9 mouse cellular contexts compared by ENCODE assay signal in genomic region chr19:9989171-9989883, GRCm38 (mm10). TPM values are rescaled to one million over a fixed set of nuclear protein-coding genes. Genes with fewer than 3 reads are reported as not detected.
DNase-seq lines count a peak whose midpoint lies in the region; TF ChIP-seq lines count a peak whose summit lies in the region.
"Had no signal": no experiment of that assay in that cellular context is flagged by ENCODE, and none has a peak within 500 bp of the region (broad histone marks: within the 10 kb centered on the region; RNA-seq: fewer than 3 reads in every experiment).

No protein-coding gene starts in this region.

- no peak overlapping the region for H3K27ac ChIP-seq in left cerebral cortex, adult 2 months
- no peak overlapping the region for H3K27ac ChIP-seq in cortical plate, adult 2 months (ENCODE audit: insufficient read depth, low read length)
- H3K27ac ChIP-seq: lung, embryonic 15.5 days had no signal

- TF ChIP-seq CTCF in left cerebral cortex, adult 2 months (IDR thresholded peaks at IDR 0.05): peak; percentile 87
- TF ChIP-seq CTCF in cortical plate, adult 2 months (IDR thresholded peaks at IDR 0.05; ENCODE audit: extremely low read depth, insufficient read depth, low read length): peak; percentile 71

- peak; percentile 44 to 81 for DNase-seq in adrenal gland, adult (ENCODE audit: inconsistent age in 2 of 2, low spot score in 1 of 2)
- DNase-seq in adrenal gland, adult 18-20 months (ENCODE audit: low spot score in 2 of 2): no peak
- no peak for DNase-seq in left cerebral cortex, adult 2 months (ENCODE audit: extremely low spot score in 1 of 2, low spot score in 2 of 2)
- no peak for DNase-seq in left cerebral cortex, adult 18-20 months (ENCODE audit: low spot score in 2 of 2)
- peak; percentile 71 for DNase-seq in naive thymus-derived CD4-positive, alpha-beta T cell, adult 2 months (ENCODE audit: low read depth)
- DNase-seq in frontal cortex, postnatal 14 days (ENCODE audit: low spot score in 2 of 2): no peak
- no peak for DNase-seq in layer of hippocampus, postnatal 25 days (ENCODE audit: extremely low spot score in 1 of 2, low spot score in 1 of 2)

- intact Hi-C loops in left cerebral cortex, adult 2 months (cut with DNase I): no loop called here

- H3K4me1 ChIP-seq in cortical plate, adult 2 months (ENCODE audit: control insufficient read depth, insufficient read depth, low read length): peaks cover 2% of the 10 kb centered on the region

- no peak for TF ChIP-seq POLR2A in cortical plate, adult 2 months (IDR thresholded peaks at IDR 0.05; ENCODE audit: extremely low read depth, insufficient read depth, low read length)

- no peak overlapping the region for H3K4me3 ChIP-seq in left cerebral cortex, adult 2 months
- no peak overlapping the region for H3K4me3 ChIP-seq in cortical plate, adult 2 months (ENCODE audit: insufficient read depth, low read length)
- H3K4me3 ChIP-seq: lung, embryonic 15.5 days had no signal

RNA-seq across cellular contexts. Expression of gene Fth1, which starts 8.9 kb away (rescaled TPM):
- total RNA-seq in adrenal gland, adult 18-20 months (2021): 1,000 to 10,000 TPM; 3,118 to 4,182 TPM
- total RNA-seq in left cerebral cortex, adult 2 months (2021): 1,000 to 10,000 TPM; 2,213 to 2,341 TPM
- total RNA-seq in left cerebral cortex, adult 18-20 months (2021): 1,000 to 10,000 TPM; 2,362 to 2,428 TPM
- polyA plus RNA-seq in cortical plate, adult 2 months (2012; rRNA removed): 5,395 and 6,156 TPM in 2 replicates
- 1,000 to 10,000 TPM; 2,794 to 3,082 TPM for total RNA-seq in layer of hippocampus, postnatal 25 days (2021)

RNA-seq across cellular contexts. Expression of gene Best1, which starts 12.1 kb away (rescaled TPM):
- under 1 TPM; 0.22 to 0.30 TPM for total RNA-seq in adrenal gland, adult 18-20 months (2021)
- total RNA-seq in left cerebral cortex, adult 2 months (2021): under 1 TPM; 0.49 to 0.75 TPM
- 1 to 10 TPM; 1.0 to 1.1 TPM for total RNA-seq in left cerebral cortex, adult 18-20 months (2021)
- 0.98 and 1.1 TPM in 2 replicates for polyA plus RNA-seq in cortical plate, adult 2 months (2012; rRNA removed)
- under 1 TPM; 0.85 to 0.96 TPM for total RNA-seq in layer of hippocampus, postnatal 25 days (2021)

RNA-seq across cellular contexts. Expression of gene Rab3il1, which starts 12.1 kb away (rescaled TPM):
- total RNA-seq in adrenal gland, adult 18-20 months (2021): 1 to 10 TPM; 3.6 to 5.9 TPM
- total RNA-seq in left cerebral cortex, adult 2 months (2021): 1 to 10 TPM; 9.4 TPM
- 10 to 100 TPM in 1 of 2 experiments, 1 to 10 TPM in 1; 9.6 to 10.2 TPM for total RNA-seq in left cerebral cortex, adult 18-20 months (2021)
- polyA plus RNA-seq in cortical plate, adult 2 months (2012; rRNA removed): 12.9 and 13.6 TPM in 2 replicates
- 1 to 10 TPM; 9.3 TPM for total RNA-seq in layer of hippocampus, postnatal 25 days (2021)

RNA-seq across cellular contexts. Expression of gene Fads3, which starts 52.0 kb away (rescaled TPM):
- total RNA-seq in adrenal gland, adult 18-20 months (2021): 10 to 100 TPM; 10.3 to 54.2 TPM
- total RNA-seq in left cerebral cortex, adult 2 months (2021): 10 to 100 TPM; 26.6 to 28.1 TPM
- 10 to 100 TPM; 32.2 to 32.6 TPM for total RNA-seq in left cerebral cortex, adult 18-20 months (2021)
- polyA plus RNA-seq in cortical plate, adult 2 months (2012; rRNA removed): 44.5 and 44.6 TPM in 2 replicates
- 10 to 100 TPM; 26.3 to 27.9 TPM for total RNA-seq in layer of hippocampus, postnatal 25 days (2021)

Comparison
In these comparisons a context has a peak if more than half of its experiments do, and no peak if none do; other contexts are left out.
1. DNase-seq: peak in adrenal gland, adult (2 of 2) and naive thymus-derived CD4-positive, alpha-beta T cell, adult 2 months (single experiment); none in adrenal gland, adult 18-20 months (0 of 2), left cerebral cortex, adult 2 months (0 of 2), left cerebral cortex, adult 18-20 months (0 of 2), frontal cortex, postnatal 14 days (0 of 2) and layer of hippocampus, postnatal 25 days (0 of 2).